Mouse (Mus musculus) retina, adult 2 months (tissue): Measurements from ENCODE around the gene Trappc6a.

Experiments
- DNase-seq: peaks from one replicate; pipeline ENCODE4 v3.0.0-alpha.2; 2012; ENCODE audit warnings: low read depth, low spot score

The Trappc6a gene

DNA sequence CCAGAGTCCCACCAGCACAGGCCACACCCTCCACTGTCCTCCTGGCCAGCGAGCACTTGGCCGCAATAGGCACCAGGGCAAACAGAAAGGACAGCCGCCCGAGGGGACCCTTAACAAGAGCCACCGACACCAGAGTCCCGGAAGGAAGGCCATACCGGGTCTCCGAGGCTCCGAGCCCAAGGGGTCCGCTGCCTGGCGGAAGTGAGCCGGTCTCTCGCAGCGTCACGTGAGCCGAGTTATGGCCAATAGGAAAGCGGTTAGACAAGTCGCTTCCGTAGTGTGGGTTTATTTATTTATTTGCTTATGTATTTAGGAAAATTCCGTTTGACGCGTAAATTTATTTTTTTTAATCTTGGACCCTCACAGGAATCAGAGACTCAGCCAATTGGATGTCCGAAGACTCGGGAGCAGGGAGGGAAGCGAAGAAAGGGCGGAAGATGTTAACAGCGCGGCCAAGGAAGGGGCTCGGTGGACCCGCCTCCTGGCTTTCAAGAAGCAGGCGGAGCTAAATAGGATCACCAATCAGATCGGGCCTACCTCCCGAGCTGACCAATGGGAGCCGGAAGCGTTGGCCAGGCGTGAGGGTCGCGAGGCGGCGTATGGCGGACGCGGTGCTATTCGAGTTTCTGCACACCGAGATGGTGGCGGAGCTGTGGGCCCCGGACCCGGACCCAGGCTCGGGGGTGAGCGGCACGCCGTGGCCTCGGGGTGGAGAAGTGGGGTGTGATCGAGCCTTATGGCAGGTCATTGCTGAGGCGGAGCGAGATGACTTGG is at the start of gene Trappc6a, which contains the start of gene Bloc1s3:
Gene Trappc6a (plus strand): TSS at position 246 of the 774 bp plus-strand sequence.
Gene Bloc1s3 (minus strand): TSS at position 218 of the 774 bp plus-strand sequence.
- peak; percentile 82 for DNase-seq

- peak; percentile 50 for DNase-seq
Measured at GRCm38 (mm10) chr7:19458591-19459111, 49.5 kb upstream of the Trappc6a start, which contains the start of gene Mark4. TSS of gene Mark4 (minus strand) at chr7:19458821.

DNA sequence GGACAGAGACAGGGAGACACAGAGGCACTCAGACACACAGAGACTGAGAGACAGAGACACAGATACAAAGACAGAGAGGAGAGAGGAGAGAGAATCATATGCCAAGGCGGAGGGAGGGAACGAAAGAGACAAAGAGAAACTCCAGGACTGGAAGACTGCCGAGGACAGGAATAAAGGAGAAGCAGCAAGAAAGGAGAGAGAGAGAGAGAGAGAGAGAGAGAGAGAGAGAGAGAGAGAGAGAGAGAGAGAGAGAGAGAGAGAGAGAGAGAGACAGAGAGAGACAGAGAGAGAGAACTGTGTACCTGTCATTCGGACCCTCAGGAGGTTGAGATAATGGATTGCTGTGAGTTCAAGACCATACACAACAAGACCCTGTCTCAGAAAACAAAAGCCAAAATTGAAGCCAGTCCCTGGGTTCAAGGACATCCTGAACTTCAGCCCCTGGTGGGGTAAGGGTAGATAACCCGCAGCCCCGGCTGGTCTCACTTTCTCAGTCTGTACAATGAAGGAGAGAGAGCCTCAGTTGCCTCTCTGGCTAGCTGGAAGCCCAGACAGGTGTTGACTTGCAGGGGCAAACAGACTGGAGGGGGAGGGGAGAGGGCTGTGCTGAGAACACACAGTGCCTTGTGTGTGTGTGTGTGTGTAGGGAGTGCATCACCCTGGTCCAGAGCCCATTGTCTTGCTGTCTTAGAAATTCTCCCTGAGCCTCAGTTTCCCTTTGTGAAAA is 48.9 kb upstream of the Trappc6a start:
- DNase-seq = no peak

DNA sequence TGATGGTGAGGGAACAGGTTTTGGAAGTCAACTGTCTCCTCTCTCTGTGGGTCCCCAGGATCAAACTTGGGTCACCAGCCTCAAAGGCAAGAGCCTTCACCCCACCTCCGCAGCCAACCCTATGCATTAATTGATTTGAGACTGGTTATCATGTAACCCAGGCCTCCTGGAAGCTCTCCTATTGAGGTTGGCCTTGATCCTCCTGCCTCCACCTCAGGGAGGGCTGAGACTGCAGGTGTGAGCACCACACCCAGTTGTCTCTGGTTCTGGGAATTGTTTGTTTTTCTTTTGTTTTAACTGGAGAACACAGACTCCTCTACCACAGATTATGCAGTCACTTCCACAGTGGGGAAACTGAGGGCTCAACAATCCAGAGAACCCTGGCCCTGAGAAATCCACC is 47.7 kb upstream of the Trappc6a start:
- DNase-seq = no peak

DNA sequence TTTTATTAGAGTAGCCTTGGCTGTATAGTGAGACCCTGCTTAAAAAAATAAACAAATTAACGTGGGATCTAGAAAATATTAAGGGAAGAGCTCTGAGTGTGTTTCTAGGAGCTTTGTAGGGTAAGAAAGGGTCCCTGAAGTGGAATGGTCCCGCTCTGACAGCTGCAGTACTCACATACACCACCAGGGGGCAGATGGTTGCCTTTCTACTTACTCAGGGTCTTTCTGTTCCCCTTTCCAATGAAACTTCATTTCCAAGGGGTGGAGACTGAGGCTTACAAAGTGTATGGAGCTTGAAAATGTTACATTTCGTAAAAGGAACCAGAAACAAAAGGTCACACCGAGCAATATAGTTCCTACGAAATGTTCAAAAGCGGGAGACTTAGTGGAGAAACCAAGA is 46.7 kb upstream of the Trappc6a start:
- DNase-seq = no peak

DNA sequence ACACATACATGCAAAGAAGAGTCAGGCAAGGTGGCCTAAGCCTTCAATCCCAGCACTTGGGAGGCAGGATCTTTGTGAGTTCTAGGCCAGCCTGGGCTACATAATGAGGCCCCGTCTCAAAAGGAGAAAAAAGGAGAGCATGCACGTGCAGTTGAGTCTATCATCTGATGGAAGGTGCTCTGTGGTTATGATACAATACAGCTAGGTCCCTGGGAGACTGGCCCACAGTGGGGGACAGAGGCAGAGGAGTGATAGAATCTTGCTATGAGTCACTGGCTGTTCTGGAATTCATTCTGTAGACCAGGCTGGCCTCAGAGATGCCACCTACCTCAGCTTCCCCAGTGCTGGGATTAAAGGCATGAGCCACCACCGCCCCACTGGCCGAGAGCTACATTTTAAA is 45.8 kb upstream of the Trappc6a start:
- DNase-seq = no peak

- no peak for DNase-seq
Measured at GRCm38 (mm10) chr7:19462884-19463381, 45.3 kb upstream of the Trappc6a start, which contains the start of gene Exoc3l2. TSS of gene Exoc3l2 (plus strand) at chr7:19463331.

DNA sequence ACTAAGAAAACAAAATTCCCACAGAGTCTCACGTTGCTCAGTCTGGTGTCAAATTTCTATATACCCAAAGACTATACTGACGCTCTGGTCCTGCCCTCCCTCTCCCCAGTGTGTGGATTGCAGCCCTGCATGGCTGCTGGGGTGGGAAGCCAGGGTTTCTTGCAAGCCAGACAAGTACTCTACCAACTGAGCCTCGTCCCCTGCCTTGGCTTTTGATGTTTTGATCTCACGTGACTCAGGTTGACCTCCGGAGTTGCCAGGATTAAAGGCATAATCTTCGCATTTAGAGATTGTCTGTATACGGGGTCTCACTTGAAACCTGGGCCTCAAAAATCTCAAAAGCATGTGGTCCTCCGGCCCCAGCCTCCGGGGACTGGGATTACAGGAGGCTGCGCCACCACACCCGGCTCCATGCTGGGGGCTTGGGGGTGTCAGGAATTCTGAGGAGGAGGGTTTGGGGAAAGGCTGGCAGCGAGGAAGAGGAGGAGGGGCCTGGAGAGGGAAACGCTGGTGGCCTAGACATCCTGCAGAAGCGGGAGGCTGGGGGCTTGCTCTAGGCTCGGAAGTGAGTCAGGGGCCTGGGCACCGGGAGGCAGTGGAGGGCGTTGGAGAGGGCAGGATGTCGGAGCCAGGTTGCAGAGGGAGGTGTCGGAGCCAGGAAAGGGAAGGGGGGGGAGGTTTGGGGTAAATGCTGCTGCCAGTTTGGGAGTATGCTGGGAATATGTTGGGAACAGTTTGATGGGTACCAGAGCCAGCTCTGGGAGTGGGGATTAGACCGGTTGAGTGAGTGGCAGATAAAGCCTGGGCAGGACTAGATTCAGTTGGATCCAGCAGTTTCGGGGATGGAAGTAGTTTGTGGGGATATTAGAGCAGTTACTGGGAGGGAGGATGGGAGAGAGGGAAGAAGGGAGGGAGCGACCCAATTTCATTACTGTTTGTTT is 43.6 kb upstream of the Trappc6a start:
- DNase-seq = no peak

DNA sequence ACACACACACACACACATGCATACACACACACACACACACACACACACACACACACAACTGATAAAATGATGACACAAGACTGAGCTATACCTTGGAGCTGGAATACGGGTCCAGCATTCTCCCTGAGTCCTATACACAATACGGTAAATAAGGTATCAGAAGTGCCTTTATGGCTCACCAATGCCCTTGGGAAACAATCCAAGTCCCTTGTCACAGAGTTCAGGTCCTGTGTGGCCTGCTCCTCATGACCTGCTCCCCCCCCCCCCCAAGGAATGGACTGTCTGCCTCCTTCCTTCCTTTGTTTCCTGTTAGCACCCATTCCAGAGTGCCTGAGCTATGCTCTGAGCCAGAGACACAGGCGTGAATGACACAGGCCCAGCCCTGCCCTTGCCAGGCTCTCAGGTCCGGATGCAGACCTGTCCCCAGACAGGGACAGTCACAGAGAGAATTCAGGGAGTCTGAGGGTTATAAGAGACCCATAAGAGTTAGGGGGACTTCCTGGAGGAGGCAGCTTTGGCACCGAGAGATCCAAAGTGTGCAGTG is 41.5 kb upstream of the Trappc6a start:
- DNase-seq = no peak

GRCm38 (mm10) chr7:19467638-19468037 is 40.6 kb upstream of the Trappc6a start:
- no peak for DNase-seq

DNA sequence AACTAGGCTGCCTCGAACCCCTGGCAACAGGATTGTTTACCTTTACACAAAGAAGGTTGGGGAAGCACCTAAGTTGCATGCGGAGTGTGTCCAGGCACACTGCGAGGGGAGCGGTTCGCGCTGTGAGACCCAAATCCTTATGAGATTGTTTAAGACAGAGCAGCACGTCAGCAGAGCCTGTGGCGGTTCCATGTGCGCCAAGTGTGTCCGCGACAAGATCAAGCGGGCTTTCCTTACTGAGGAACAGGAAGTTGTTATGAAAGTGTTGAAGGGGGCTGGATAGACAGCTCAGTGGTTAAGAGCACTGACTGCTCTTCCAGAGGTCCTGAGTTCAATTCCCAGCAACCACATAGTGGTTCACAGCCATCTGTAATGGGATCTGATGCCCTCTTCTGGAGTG is 39.9 kb upstream of the Trappc6a start:
- DNase-seq = no peak

- no peak for DNase-seq
Measured at GRCm38 (mm10) chr7:19469404-19469803, 38.8 kb upstream of the Trappc6a start.

DNA sequence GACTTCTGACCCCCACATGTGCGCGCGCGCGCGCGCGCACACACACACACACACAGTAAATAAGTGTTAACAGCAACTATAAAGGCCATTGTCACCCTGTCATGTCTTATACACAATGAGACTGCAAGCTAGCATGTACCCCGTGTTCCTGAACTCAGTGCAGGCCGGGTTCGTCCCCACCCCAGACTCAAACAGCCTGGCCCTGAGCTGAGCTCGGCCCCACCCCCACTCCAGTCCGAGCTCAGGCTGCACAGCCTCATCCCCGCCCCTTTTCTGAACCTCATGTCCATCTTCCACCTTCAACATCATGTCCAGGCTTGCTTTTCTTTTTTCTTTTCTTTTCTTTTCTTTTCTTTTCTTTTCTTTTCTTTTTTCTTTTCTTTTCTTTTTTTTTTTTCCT is 37.9 kb upstream of the Trappc6a start:
- DNase-seq = no peak

DNA sequence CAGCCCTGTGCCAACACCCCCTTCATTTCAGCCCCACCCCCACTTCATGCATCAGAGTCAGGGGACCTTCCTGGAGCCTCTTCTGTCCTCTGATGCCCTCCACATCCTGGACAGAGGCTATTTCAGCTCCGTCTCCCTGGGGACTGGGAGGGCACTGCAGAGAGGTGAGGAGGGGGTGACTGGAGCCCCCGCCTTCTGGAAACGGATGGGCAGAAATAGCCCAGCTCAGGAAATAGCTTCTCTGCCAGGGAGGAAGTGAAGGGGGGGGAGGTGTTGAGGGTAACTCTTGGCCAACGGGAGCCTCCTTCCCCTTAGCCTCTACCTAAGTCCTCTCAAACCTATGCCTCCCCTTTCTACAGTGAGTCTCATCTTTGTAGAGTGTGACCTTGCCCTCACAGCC is 35.8 kb upstream of the Trappc6a start:
- no peak for DNase-seq

- DNase-seq = peak; percentile 50
Measured at GRCm38 (mm10) chr7:19473875-19474443, 34.2 kb upstream of the Trappc6a start.

- DNase-seq = no peak
Measured at GRCm38 (mm10) chr7:19477084-19477483, 31.1 kb upstream of the Trappc6a start.

DNA sequence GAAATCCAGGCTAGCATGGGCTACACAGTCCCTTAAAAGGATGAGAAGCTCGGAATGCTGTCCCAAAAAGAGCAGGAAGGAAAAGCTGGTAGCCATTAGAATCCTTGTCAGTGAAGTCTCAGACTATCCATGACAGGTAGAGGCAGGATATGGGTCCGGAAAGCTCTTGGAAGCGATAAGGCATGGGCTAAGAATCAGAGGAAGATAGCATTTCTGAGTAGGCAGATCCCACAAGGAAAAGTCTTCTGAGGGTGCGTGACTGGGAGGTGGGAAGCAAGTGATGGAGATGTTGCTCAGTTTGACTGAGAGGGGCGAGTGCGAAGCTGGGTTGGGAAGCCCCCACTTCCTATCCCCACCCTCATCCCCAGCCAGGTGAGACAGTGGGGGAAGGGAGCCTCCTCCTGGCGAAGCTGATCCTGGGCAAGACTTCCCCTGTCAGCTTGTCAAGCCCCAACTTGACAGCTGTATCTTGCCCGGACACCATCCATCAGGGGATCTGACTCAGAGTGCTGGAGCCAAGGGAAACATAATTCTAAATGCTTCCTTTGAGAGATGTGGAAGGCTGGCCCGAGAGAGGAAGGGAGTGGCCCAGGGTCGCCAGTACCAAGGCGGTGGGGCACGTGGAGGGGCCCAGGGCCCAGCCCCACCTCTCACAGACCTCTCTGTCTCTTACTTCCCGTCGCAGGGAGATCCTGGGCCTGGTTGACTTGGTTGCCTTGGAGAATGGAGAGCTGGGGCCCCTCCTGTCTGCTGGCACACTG is 30.4 kb upstream of the Trappc6a start:
- DNase-seq = no peak

GRCm38 (mm10) chr7:19483281-19483680 is 24.9 kb upstream of the Trappc6a start:
- DNase-seq = no peak

GRCm38 (mm10) chr7:19485488-19485887 is 22.7 kb upstream of the Trappc6a start:
- no peak for DNase-seq

DNA sequence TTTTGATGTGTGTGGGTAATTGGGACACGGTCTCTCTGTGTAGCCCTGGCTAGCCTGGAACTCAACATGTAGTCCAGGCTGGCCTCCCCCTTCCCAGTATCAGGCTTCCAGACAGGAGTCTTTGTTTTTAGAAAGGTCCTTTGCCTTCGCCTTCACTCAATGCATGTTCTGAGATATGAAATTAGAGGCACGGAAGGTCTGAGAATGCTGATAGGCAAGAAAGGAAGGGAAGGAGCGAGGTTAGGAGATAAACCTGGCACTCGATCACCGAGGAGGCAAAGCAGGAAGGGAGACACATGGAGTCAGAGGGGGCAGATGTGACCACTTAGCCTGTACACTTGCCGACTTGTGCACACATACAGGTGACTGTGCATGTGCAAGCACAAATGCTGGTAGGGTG is 21.6 kb upstream of the Trappc6a start:
- no peak for DNase-seq
